Comparison of ENCODE assay signal across 15 mouse cellular contexts in the genomic region with DNA sequence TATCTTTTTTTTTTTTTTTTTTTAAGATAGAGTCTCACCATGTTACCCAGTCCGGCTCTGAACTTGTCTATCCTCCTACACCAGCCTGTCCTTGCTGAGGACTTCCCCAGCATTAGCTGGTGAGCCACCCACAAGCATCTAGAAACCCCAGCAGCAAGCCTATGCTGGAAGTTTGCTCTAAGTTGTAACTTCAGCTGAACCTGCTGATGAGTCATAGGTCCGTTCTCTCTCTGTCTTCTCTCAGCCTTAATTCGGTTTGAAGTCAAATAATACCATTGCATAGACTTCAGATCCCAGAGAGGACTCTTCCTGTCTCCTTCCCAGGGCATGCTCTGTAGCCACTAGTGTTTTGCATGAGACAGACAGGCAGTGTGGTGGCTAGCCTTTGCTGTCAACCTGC.
"Had no signal": no experiment of that assay in that cellular context is flagged by ENCODE, and none has a peak within 500 bp of the region (broad histone marks: within the 10 kb centered on the region; RNA-seq: fewer than 3 reads in every experiment).

No protein-coding gene starts in this region.

- H3K4me3 ChIP-seq: lung, embryonic 15.5 days; megakaryocyte, embryonic 14.5 days; midbrain, embryonic 13.5 days; midbrain, embryonic 15.5 days; neural tube, embryonic 12.5 days; stomach, embryonic 15.5 days had no signal

- H3K27ac ChIP-seq: lung, embryonic 15.5 days; macrophage; midbrain, embryonic 13.5 days; midbrain, embryonic 15.5 days; neural tube, embryonic 12.5 days; stomach, embryonic 15.5 days; stomach, postnatal 0 days had no signal

- DNase-seq: lung, adult 2 months; lung, postnatal 14 days; lung, postnatal 36 days; right cerebral cortex, postnatal 14 days; thymus, adult 2 months; thymus, postnatal 25 days; thymus, postnatal 4 days had no signal
